Mouse (Mus musculus) ES-E14 (cell line): ENCODE results near the gene Nbl1.

Experiments used
- CHD2 ChIP-seq: IDR thresholded peaks from 2 replicates; pipeline ENCODE4 v1.6.1; 2014; ENCODE audit warnings: mild to moderate bottlenecking, low read depth, low read length, inconsistent platforms
- ZC3H11A ChIP-seq: IDR thresholded peaks from 2 replicates; pipeline ENCODE4 v1.6.1; 2012; ENCODE audit warnings: low read depth, mild to moderate bottlenecking, inconsistent platforms, low read length, borderline replicate concordance
- ZNF384 ChIP-seq: IDR thresholded peaks from 2 replicates; pipeline ENCODE4 v1.6.1; 2012; ENCODE audit warnings: low read depth, low read length, inconsistent platforms

- TF ChIP-seq ZC3H11A (no peak), ZNF384 (no peak), CHD2 (no peak)
Measured at GRCm38 (mm10) chr4:139090303-139090940, 2.4 kb downstream of the Nbl1 start.
